Mouse (Mus musculus): ENCODE results near the gene Eif2b5. TPM values are rescaled to one million over a fixed set of nuclear protein-coding genes. Genes with fewer than 3 reads are reported as not detected.

Eif2b5 gene
- polyA plus RNA-seq, 1 experiment from 2014 or later = 89.6 TPM

Other genes with a start within 250 kb of the Eif2b5 start
- 74.6 and 75.8 TPM in 2 replicates for gene Parl, start 196.4 kb upstream of the Eif2b5 start, polyA plus RNA-seq (2016; fragmentation: Nextera tagmentation; extraction: Ambion mirVana)
- gene Cyp2ab1, start 173.4 kb upstream of the Eif2b5 start, polyA plus RNA-seq (2016; fragmentation: Nextera tagmentation; extraction: Ambion mirVana) = not detected in 2 replicates
- 86.0 and 94.9 TPM in 2 replicates for gene Abcc5, start 72.4 kb upstream of the Eif2b5 start, polyA plus RNA-seq (2016; fragmentation: Nextera tagmentation; extraction: Ambion mirVana)
- gene Dvl3, start 18.2 kb downstream of the Eif2b5 start, polyA plus RNA-seq (2016; fragmentation: Nextera tagmentation; extraction: Ambion mirVana) = 31.1 and 34.1 TPM in 2 replicates
- 487 and 490 TPM in 2 replicates for gene Ap2m1, start 36.7 kb downstream of the Eif2b5 start, polyA plus RNA-seq (2016; fragmentation: Nextera tagmentation; extraction: Ambion mirVana)
- 55.2 and 55.4 TPM in 2 replicates for gene Abcf3, start 49.8 kb downstream of the Eif2b5 start, polyA plus RNA-seq (2016; fragmentation: Nextera tagmentation; extraction: Ambion mirVana)
- gene Vwa5b2, start 90.7 kb downstream of the Eif2b5 start, polyA plus RNA-seq (2016; fragmentation: Nextera tagmentation; extraction: Ambion mirVana) = 0.43 and 0.53 TPM in 2 replicates
- 16.3 and 20.1 TPM in 2 replicates for gene Eef1akmt4, start 112.8 kb downstream of the Eif2b5 start, polyA plus RNA-seq (2016; fragmentation: Nextera tagmentation; extraction: Ambion mirVana)
- 0.62 TPM in 1 of 2 replicates, not detected in the other for gene Gm49333, start 112.8 kb downstream of the Eif2b5 start, polyA plus RNA-seq (2016; fragmentation: Nextera tagmentation; extraction: Ambion mirVana)
- 31.7 and 32.4 TPM in 2 replicates for gene Alg3, start 112.9 kb downstream of the Eif2b5 start, polyA plus RNA-seq (2016; fragmentation: Nextera tagmentation; extraction: Ambion mirVana)
- 0.43 and 0.58 TPM in 2 replicates for gene Camk2n2, start 122.5 kb downstream of the Eif2b5 start, polyA plus RNA-seq (2016; fragmentation: Nextera tagmentation; extraction: Ambion mirVana)
- 0.55 and 1.2 TPM in 2 replicates for gene Ece2, start 131.0 kb downstream of the Eif2b5 start, polyA plus RNA-seq (2016; fragmentation: Nextera tagmentation; extraction: Ambion mirVana)
- gene Psmd2, start 152.8 kb downstream of the Eif2b5 start, polyA plus RNA-seq (2016; fragmentation: Nextera tagmentation; extraction: Ambion mirVana) = 286 and 288 TPM in 2 replicates
- gene Eif4g1, start 169.5 kb downstream of the Eif2b5 start, polyA plus RNA-seq (2016; fragmentation: Nextera tagmentation; extraction: Ambion mirVana) = 169 and 179 TPM in 2 replicates
- gene Fam131a, start 194.4 kb downstream of the Eif2b5 start, polyA plus RNA-seq (2016; fragmentation: Nextera tagmentation; extraction: Ambion mirVana) = 4.0 and 5.2 TPM in 2 replicates
- gene Polr2h, start 218.8 kb downstream of the Eif2b5 start, polyA plus RNA-seq (2016; fragmentation: Nextera tagmentation; extraction: Ambion mirVana) = 45.0 and 50.5 TPM in 2 replicates
- 6.2 and 7.0 TPM in 2 replicates for gene Clcn2, start 218.9 kb downstream of the Eif2b5 start, polyA plus RNA-seq (2016; fragmentation: Nextera tagmentation; extraction: Ambion mirVana)
- gene Chrd, start 234.3 kb downstream of the Eif2b5 start, polyA plus RNA-seq (2016; fragmentation: Nextera tagmentation; extraction: Ambion mirVana) = 0.54 and 0.94 TPM in 2 replicates
- 0.14 and 0.22 TPM in 2 replicates for gene Thpo, start 235.7 kb downstream of the Eif2b5 start, polyA plus RNA-seq (2016; fragmentation: Nextera tagmentation; extraction: Ambion mirVana)